Mouse (Mus musculus): ENCODE measurements around the gene Serac1.

Gene Serac1

GRCm38 (mm10) chr17:6079287-6080122 lies at the start of gene Serac1, which contains the start of gene Gtf2h5:
Gene Serac1 (minus strand): TSS chr17:6079741.
Gene Gtf2h5 (plus strand): TSS chr17:6079786.
- peak; percentile 98 for DNase-seq

- no peak for DNase-seq
Measured at GRCm38 (mm10) chr17:6128039-6128438, 48.5 kb upstream of the Serac1 start.

GRCm38 (mm10) chr17:6125441-6125840 lies 45.9 kb upstream of the Serac1 start:
- no peak for DNase-seq

GRCm38 (mm10) chr17:6123776-6124175 lies 44.2 kb upstream of the Serac1 start:
- no peak for DNase-seq

GRCm38 (mm10) chr17:6118861-6119260 lies 39.3 kb upstream of the Serac1 start:
- DNase-seq = no peak

GRCm38 (mm10) chr17:6117917-6118316 lies 38.4 kb upstream of the Serac1 start:
- DNase-seq = no peak

- no peak for DNase-seq
Measured at GRCm38 (mm10) chr17:6117148-6117725, 37.7 kb upstream of the Serac1 start.

GRCm38 (mm10) chr17:6115085-6115484 lies 35.5 kb upstream of the Serac1 start:
- DNase-seq = no peak

- no peak for DNase-seq
Measured at GRCm38 (mm10) chr17:6113653-6114052, 34.1 kb upstream of the Serac1 start.

GRCm38 (mm10) chr17:6110956-6111355 lies 31.4 kb upstream of the Serac1 start:
- no peak for DNase-seq

GRCm38 (mm10) chr17:6108175-6108574 lies 28.6 kb upstream of the Serac1 start:
- no peak for DNase-seq

- peak; percentile 62 to 84 for DNase-seq
Measured at GRCm38 (mm10) chr17:6107015-6107601, 27.6 kb upstream of the Serac1 start.

- DNase-seq = peak; percentile 85 to 94
Measured at GRCm38 (mm10) chr17:6106361-6107014, 26.9 kb upstream of the Serac1 start, which contains the start of gene Tulp4. Gene Tulp4 (plus strand): TSS chr17:6106437.

GRCm38 (mm10) chr17:6103566-6103965 lies 24.0 kb upstream of the Serac1 start:
- no peak for DNase-seq

- no peak for DNase-seq
Measured at GRCm38 (mm10) chr17:6102287-6102686, 22.7 kb upstream of the Serac1 start.

GRCm38 (mm10) chr17:6097884-6098283 lies 18.3 kb upstream of the Serac1 start:
- DNase-seq = peak; percentile 52 to 73

- DNase-seq = no peak
Measured at GRCm38 (mm10) chr17:6095579-6095978, 16.0 kb upstream of the Serac1 start.

GRCm38 (mm10) chr17:6091604-6092003 lies 12.1 kb upstream of the Serac1 start:
- no peak for DNase-seq

- DNase-seq = no peak
Measured at GRCm38 (mm10) chr17:6083323-6083890, 3.9 kb upstream of the Serac1 start.

- no peak for DNase-seq
Measured at GRCm38 (mm10) chr17:6073405-6073804, 6.1 kb downstream of the Serac1 start.

- DNase-seq = no peak
Measured at GRCm38 (mm10) chr17:6069866-6070265, 9.7 kb downstream of the Serac1 start.

- DNase-seq = no peak
Measured at GRCm38 (mm10) chr17:6067613-6068012, 11.9 kb downstream of the Serac1 start.

GRCm38 (mm10) chr17:6066021-6066420 lies 13.5 kb downstream of the Serac1 start:
- no peak for DNase-seq
